Mouse (Mus musculus) bone marrow, adult 2 months (tissue): Measurements from ENCODE around the gene Polh.

ENCODE experiments used
- CTCF ChIP-seq: fragments of 200-500 bp; IDR thresholded peaks from 2 replicates; pipeline ENCODE4 v1.5.1; 2011; ENCODE audit warnings: low read length, control low read depth; ENCODE audit not compliant: control insufficient read depth, insufficient read depth
- POLR2A ChIP-seq: fragments of 200-500 bp; IDR thresholded peaks from 2 replicates; pipeline ENCODE4 v1.6.1; 2011; ENCODE audit warnings: low read depth, mild to moderate bottlenecking, control low read depth, low read length, borderline replicate concordance; ENCODE audit not compliant: control insufficient read depth

GRCm38 (mm10) chr17:46161710-46162109 is 40.7 kb downstream of the Polh start:
- TF ChIP-seq CTCF (no peak), POLR2A (no peak)
